Mouse (Mus musculus): ENCODE results near the gene Dlec1.

Gene Dlec1

DNA sequence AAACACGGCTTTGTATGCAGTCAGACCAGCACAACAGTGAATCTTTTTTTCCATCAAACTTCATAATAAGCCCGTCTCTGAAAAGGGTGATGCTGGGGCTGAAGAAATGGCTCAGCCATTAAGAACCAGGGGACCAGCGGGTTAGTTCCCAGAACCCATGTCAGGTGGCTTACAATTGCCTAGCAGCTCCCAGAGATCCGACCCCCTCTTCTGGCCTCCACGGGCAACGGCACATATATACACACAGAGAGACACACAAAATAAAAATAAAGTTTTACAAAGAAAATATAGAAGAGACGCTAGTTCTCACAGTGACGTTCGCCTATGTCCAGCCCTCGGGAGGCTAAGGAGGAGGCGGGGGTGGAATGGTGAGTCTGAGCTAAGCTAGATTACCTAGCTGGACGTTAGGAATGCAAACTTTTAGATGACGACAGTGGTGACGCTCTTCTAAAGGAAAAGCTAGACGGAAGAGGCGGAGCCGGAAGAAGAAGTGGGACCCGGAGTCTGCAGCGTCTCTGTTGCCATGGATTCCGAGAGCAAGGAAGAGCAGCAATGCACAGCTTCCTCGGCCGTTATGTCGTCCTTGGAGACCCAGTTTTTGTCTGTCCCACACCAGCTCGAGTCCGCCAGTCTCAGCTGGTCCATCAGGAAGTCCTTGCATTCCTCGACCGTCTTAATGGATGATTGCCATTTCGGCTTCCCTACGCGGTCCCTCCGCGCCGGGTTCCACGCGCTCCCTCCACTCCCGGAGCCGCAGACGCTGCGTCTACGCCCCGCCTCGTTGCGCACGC lies at the start of gene Dlec1:
TSS of gene Dlec1 (plus strand) at position 487 of the 791 bp plus-strand sequence.
- in situ Hi-C loops (cut with MseI, MboI): no loop called here

GRCm38 (mm10) chr9:119053964-119054576 lies 48.2 kb upstream of the Dlec1 start:
- in situ Hi-C loops (cut with MseI, MboI): no loop called here

- in situ Hi-C loops (cut with MseI, MboI): no loop called here
Observed at GRCm38 (mm10) chr9:119055336-119055735, 46.9 kb upstream of the Dlec1 start.

DNA sequence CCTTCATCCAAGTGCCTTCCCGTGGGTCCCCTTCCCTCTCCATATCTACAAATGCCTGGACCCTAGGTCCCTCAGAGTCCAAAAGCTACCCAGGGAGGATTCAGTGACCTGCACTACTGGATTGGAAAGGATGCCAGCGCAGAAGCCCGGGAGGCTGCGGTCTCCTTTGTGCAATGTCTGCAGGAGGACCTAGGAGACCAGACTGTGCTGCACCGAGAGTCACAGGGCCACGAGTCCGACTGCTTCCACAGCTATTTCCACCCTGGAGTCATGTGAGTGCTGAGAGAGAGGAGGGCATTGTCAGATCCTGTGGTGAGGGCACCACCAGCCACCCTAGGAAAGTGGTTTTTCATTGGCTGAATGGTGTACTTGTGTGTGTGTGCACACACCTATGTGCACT lies 44.0 kb upstream of the Dlec1 start:
- in situ Hi-C loops (cut with MseI, MboI): no loop called here

- in situ Hi-C loops (cut with MseI, MboI): loop anchor here in 1 of 2 experiments (10.0 kb wide), 1 partner anchor 136 kb away; the partner anchor contains the start of gene Ctdspl
Observed at GRCm38 (mm10) chr9:119060701-119061100, 41.6 kb upstream of the Dlec1 start.

DNA sequence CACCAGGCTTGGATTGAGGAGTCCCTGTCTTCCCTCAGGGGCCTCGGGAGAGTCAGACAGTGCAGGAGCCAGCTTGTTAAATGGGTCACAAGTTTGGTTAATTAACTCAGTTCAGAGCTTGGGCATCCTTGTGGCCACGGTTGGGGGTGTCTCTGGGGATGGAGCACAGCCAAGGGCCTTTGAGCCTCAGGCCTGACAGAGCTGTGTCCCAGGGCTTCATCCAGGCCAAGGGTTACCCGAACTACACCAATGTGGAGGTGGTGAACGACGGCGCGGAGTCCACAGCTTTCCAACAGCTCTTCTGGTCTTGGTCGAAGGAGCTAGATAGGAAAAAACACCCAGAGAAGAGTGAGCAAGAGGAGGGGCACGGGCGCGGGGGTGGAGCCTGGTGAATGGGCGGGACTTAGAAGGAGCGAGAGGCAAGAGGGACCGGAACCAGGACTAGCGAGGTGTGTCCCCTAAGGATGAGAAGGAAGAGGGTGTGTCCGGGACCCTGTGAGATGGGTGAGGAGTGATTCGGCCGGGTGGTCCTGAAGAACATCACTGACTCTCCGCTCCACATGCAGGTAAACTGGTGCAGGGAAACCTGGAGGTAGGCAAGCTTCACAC lies 39.1 kb upstream of the Dlec1 start:
- in situ Hi-C loops (cut with MseI, MboI): loop anchor here in 1 of 2 experiments (10.0 kb wide), 1 partner anchor 138 kb away; the partner anchor contains the start of gene Ctdspl

GRCm38 (mm10) chr9:119064296-119064695 lies 38.0 kb upstream of the Dlec1 start:
- in situ Hi-C loops (cut with MseI, MboI): loop anchor here in 1 of 2 experiments (10.0 kb wide), 1 partner anchor 139 kb away; the partner anchor contains the start of gene Ctdspl

GRCm38 (mm10) chr9:119067601-119068000 lies 34.7 kb upstream of the Dlec1 start:
- in situ Hi-C loops (cut with MseI, MboI): loop anchor here in 1 of 2 experiments (10.0 kb wide), 1 partner anchor 143 kb away; the partner anchor contains the start of gene Ctdspl

DNA sequence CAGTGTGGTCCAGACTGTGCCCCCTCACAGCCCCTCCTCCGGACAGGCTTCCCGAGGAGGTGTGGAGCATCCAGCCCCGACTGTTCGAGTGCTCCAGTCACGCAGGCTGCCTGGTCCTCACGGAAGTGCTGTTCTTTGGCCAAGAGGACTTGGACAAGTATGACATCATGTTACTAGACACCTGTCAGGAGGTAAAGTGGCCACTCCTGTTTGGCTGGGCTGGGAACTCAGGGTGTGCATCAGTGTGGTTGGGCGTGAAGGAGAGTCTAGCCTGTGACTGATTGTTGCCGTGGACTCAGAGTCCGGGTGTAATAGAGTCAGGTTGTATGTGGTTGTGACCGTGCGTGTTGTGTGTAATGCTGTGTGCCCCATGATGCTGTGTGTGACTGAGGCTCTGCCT lies 34.0 kb upstream of the Dlec1 start:
- in situ Hi-C loops (cut with MseI, MboI): loop anchor here in 1 of 2 experiments (10.0 kb wide), 1 partner anchor 143 kb away; the partner anchor contains the start of gene Ctdspl

DNA sequence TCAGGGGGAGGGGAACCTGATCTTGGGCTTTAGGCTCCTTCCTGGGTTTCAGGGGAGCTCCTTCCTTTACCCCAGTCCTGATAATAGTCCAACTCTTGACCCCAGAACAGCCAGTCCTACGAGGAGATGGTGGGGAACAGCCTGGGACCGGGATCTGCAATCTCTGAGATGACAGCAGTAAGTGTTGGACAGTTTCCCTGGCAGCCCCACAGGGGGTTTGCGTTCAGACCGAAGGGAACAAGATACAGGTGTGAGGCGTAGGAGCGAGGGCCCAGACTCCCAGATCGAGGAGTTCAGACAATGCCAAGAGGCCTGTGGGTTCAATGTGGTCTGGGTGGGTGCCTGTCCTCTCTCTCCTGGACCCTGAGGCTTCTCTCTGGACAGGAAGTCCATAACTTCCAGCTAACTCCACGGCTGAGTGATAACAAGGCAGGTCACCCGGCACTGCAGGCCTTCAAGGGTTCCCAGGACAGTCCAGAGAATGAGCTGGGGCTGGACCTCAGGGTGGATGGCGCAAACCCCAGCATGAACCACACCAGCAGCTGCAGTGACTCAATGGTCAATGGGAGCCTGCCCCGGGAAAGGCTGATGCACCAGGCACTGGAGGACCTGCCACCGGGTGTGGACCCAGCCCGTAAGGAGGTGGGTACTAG lies 32.0 kb upstream of the Dlec1 start:
- in situ Hi-C loops (cut with MseI, MboI): no loop called here

DNA sequence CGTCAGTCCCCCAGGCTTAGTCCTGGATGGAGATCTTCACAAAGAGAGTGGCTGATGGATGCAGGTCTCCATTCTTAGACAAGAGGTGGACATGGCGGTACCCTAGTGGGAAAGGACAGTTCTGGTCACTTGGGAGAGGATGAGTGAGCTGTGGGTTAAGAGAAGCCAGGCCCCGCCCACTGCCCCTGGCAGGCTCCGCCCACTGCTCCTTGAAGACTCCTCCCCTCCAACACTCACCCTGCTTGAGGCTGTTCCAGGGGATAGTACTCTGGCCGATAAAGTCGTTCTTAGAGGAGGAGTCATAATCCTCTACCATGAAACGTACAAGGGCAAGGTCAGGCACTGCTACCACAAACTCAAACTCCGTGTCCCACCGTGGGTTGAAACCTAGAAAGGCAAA lies 30.5 kb upstream of the Dlec1 start:
- in situ Hi-C loops (cut with MseI, MboI): no loop called here

GRCm38 (mm10) chr9:119073184-119073895 lies 28.9 kb upstream of the Dlec1 start:
- in situ Hi-C loops (cut with MseI, MboI): no loop called here

DNA sequence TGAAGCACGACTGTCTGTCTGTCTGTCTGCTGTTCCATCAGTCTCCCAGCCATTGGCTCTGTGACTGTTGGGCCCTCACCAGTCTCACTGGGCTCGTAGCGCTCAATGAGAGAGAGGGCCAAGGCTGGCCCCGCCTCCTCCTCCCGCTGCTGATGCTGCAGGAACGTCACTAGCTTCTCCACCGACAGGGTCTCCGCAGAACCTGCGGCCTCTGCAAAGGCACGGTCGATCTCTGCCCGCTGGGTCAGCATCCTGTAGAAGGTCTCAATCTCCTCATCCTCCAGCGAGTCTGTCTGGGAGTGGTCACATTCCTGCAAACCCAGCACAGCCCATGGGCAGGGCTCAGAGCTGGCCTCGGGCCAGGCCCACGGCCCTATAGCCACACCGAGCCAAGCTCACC lies 26.6 kb upstream of the Dlec1 start:
- in situ Hi-C loops (cut with MseI, MboI): no loop called here

- in situ Hi-C loops (cut with MseI, MboI): no loop called here
Observed at GRCm38 (mm10) chr9:119080040-119080675, 22.1 kb upstream of the Dlec1 start.

- in situ Hi-C loops (cut with MseI, MboI): no loop called here
Observed at GRCm38 (mm10) chr9:119082039-119082438, 20.2 kb upstream of the Dlec1 start.

DNA sequence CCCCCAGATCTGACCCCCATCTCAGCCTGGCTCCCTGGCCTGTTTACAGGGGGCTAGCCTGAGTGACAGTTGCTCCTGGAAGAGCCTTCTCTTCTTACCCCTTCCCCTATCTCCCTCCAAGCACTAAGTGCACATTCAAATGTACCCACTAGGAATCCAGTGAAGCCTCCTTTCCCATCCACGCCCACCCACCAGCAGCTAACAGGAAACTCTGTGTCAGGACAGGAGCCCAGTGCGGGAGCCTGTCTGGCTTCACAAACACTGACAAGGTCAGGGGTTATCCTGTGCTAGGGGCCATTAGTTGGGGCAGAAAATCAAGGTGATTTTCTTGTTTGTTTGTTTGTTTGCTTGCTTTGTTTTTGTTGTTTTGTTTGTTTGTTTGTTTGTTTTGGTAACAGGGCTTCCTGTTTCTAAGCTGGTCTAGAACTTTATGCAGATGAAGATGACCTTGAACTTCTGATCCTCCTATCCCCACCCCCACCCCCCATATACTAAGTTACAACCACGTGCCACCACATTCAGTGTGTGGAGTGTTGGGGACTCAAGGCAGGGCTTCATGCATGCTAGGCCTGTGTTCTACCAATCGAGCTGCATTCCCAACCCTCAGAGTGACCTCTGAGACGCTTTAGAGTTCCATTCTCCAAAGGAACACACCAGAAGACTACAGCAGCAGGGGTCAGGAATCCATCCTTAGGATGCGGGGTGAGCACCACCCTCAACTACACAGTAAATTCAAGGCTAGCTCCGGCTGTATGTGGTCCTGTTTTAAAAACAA lies 19.4 kb upstream of the Dlec1 start:
- in situ Hi-C loops (cut with MseI, MboI): no loop called here

- in situ Hi-C loops (cut with MseI, MboI): no loop called here
Observed at GRCm38 (mm10) chr9:119083966-119084365, 18.3 kb upstream of the Dlec1 start.

DNA sequence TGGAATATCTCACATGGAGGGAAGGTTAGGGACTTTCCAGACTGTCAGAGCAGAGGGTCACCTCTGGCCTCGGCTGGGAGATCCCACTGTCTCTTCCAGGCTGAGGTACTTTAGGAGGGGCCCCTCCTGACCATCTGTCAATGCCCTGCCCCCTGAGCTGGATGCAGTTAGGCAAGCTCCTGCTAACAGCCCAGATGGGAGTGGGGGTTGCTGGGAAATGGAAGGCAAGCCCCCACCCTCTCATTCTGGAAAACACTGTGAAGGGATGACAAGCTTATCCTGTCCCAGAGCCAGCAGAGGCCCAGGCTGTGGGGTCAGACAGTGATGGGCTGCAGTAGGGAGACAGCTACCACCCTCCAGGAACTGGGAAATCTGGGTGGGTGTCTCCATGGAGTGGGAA lies 15.8 kb upstream of the Dlec1 start:
- in situ Hi-C loops (cut with MseI, MboI): no loop called here

GRCm38 (mm10) chr9:119087309-119087708 lies 15.0 kb upstream of the Dlec1 start:
- in situ Hi-C loops (cut with MseI, MboI): no loop called here

Measured in mouse trophoblast stem cell (cell line).